20 mouse cellular contexts compared by ENCODE assay signal in genomic region chr13:37832481-37832880, GRCm38 (mm10). TPM values are rescaled to one million over a fixed set of nuclear protein-coding genes. Genes with fewer than 3 reads are reported as not detected.
DNase-seq lines count a peak whose midpoint lies in the region; ATAC-seq and TF ChIP-seq lines count a peak whose summit lies in the region.
"Had no signal": no experiment of that assay in that cellular context is flagged by ENCODE, and none has a peak within 500 bp of the region (broad histone marks: within the 10 kb centered on the region; RNA-seq: fewer than 3 reads in every experiment).

No protein-coding gene starts in this region.

- peaks cover 13% of the 10 kb centered on the region for H3K4me1 ChIP-seq in bone marrow, adult 2 months (ENCODE audit: control insufficient read depth, insufficient read depth, low read length)
- peaks cover 48% of the 10 kb centered on the region for H3K4me1 ChIP-seq in intestine, embryonic 16.5 days (ENCODE audit: control insufficient read depth, insufficient read depth, low read length)

- peaks cover 100% of the 10 kb centered on the region for H3K79me2 ChIP-seq in macrophage (ENCODE audit: inconsistent target)

- ATAC-seq in intestine, embryonic 16.5 days = peak; percentile 50
- ATAC-seq in megakaryocyte, adult 5-6 weeks (ENCODE audit: poor library complexity, severe bottlenecking) = no peak

- H3K4me3 ChIP-seq in bone marrow, adult 2 months (replicated peaks; ENCODE audit: control insufficient read depth, low read depth, low read length) = no peak overlapping the region
- H3K4me3 ChIP-seq in intestine, embryonic 16.5 days (ENCODE audit: low read length) = no peak overlapping the region
- no peak overlapping the region for H3K4me3 ChIP-seq in macrophage (ENCODE audit: inconsistent target)
- H3K4me3 ChIP-seq: embryonic facial prominence, embryonic 12.5 days; hindbrain, embryonic 15.5 days; layer of hippocampus, adult 2 months; left cerebral cortex, adult 2 months; neural tube, embryonic 12.5 days had no signal

- H3K9ac ChIP-seq in intestine, embryonic 16.5 days (ENCODE audit: low read depth, low read length) = no peak overlapping the region
- H3K9ac ChIP-seq: embryonic facial prominence, embryonic 12.5 days; hindbrain, embryonic 15.5 days; neural tube, embryonic 12.5 days had no signal

- H3K4me2 ChIP-seq in intestine, embryonic 16.5 days (ENCODE audit: low read depth, low read length) = peak overlapping the region; percentile 18; the same call in 1 of the 2 replicates
- H3K4me2 ChIP-seq: heart, embryonic 11.5 days; hindbrain, embryonic 15.5 days; neural tube, embryonic 12.5 days had no signal

- H3K36me3 ChIP-seq in intestine, embryonic 16.5 days (ENCODE audit: control insufficient read depth, insufficient read depth, low read length) = no peaks in the 10 kb centered on the region
- no peaks in the 10 kb centered on the region; the same call in 1 of the 2 replicates for H3K36me3 ChIP-seq in macrophage (ENCODE audit: inconsistent target)
- H3K36me3 ChIP-seq: embryonic facial prominence, embryonic 12.5 days; hindbrain, embryonic 15.5 days; midbrain, embryonic 10.5 days; neural tube, embryonic 12.5 days had no signal

- no peak for TF ChIP-seq POLR2A in bone marrow, adult 2 months (IDR thresholded peaks at IDR 0.05; ENCODE audit: borderline replicate concordance, control insufficient read depth, low read depth, low read length)

- WGBS in bone marrow, adult 2 months = 29% methylated on average over 5 of the region's 5 CpGs
- 35% methylated on average over 5 of the region's 5 CpGs for WGBS in intestine, embryonic 16.5 days
- WGBS in macrophage (ENCODE audit: missing documents) = 62% methylated on average over 5 of the region's 5 CpGs

- no peaks in the 10 kb centered on the region for H3K9me3 ChIP-seq in intestine, embryonic 16.5 days (ENCODE audit: control insufficient read depth, low read length)
- H3K9me3 ChIP-seq: embryonic facial prominence, embryonic 12.5 days; hindbrain, embryonic 15.5 days; midbrain, embryonic 10.5 days; neural tube, embryonic 12.5 days had no signal

- H3K27ac ChIP-seq in bone marrow, adult 2 months (ENCODE audit: control insufficient read depth, insufficient read depth, low read depth, low read length, poor library complexity) = peak overlapping the region; percentile 34; the same call in 1 of the 2 replicates
- H3K27ac ChIP-seq in intestine, embryonic 16.5 days (ENCODE audit: low read length) = peak overlapping the region; percentile 69
- H3K27ac ChIP-seq in macrophage = peak overlapping the region; percentile 75
- H3K27ac ChIP-seq: embryonic facial prominence, embryonic 12.5 days; hindbrain, embryonic 15.5 days; layer of hippocampus, adult 2 months; left cerebral cortex, adult 2 months; midbrain, embryonic 10.5 days; neural tube, embryonic 12.5 days had no signal

- DNase-seq in kidney, postnatal 14 days = peak; percentile 29
- no peak for DNase-seq in kidney, adult 8-10 months
- DNase-seq in layer of hippocampus, adult 9-11 months = no peak
- no peak for DNase-seq in right cerebral cortex, postnatal 4 days
- DNase-seq: adrenal gland, postnatal 36 days; cerebellum, adult 9-10 months; gastrocnemius, postnatal 25 days; lung, postnatal 10 days; thymus, postnatal 14 days had no signal

- TF ChIP-seq CTCF in bone marrow, adult 2 months (IDR thresholded peaks at IDR 0.05; ENCODE audit: control insufficient read depth, insufficient read depth, low read length) = no peak

- H3K27me3 ChIP-seq in intestine, embryonic 16.5 days (replicated peaks; ENCODE audit: control insufficient read depth, insufficient read depth, low read length) = no peaks in the 10 kb centered on the region
- H3K27me3 ChIP-seq: embryonic facial prominence, embryonic 12.5 days had no signal

RNA-seq across cellular contexts. Expression of gene Rreb1, which starts 54.3 kb away (rescaled TPM):
- 7.5 and 17.7 TPM in 2 replicates for polyA plus RNA-seq in bone marrow, adult 2 months (2011; ENCODE audit: insufficient read depth, insufficient read length, low replicate concordance, missing spikeins)
- polyA plus RNA-seq in intestine, embryonic 16.5 days (2015; fragmentation: Nextera tagmentation; extraction: Ambion mirVana) = 13.7 and 14.8 TPM in 2 replicates
- total RNA-seq in macrophage (2018; cell fraction: chromatin; rRNA removed) = 100 to 1,000 TPM in 24 of 26 experiments, 10 to 100 TPM in 2; 86.7 to 355 (median 269) TPM
- total RNA-seq in macrophage (2018; cell fraction: cytosol; rRNA removed) = 100 to 1,000 TPM in 6 of 26 experiments, 10 to 100 TPM in 20; 23.4 to 123 (median 78.1) TPM
- total RNA-seq in macrophage (2018; cell fraction: nucleus; rRNA removed) = 100 to 1,000 TPM in 21 of 26 experiments, 10 to 100 TPM in 5; 66.6 to 270 (median 170) TPM
- 32.3 to 46.4 TPM (median 42.2 TPM) in 3 replicates for polyA plus RNA-seq in macrophage (2018)
- 27.0 and 33.7 TPM in 2 replicates for total RNA-seq in megakaryocyte, adult 5-6 weeks (2015)
- 10.0 and 12.7 TPM in 2 replicates for total RNA-seq in megakaryocyte, adult 5-6 weeks (2017)
